Mouse (Mus musculus) MEL (cell line): ENCODE results near the gene Cdkn2d.

Source experiments
- BHLHE40 ChIP-seq: IDR thresholded peaks from 2 replicates; pipeline ENCODE4 v1.6.1; 2012; ENCODE audit warnings: low read depth, mild to moderate bottlenecking, inconsistent platforms, low read length, improper control_type of control experiment, borderline replicate concordance
- CTCF ChIP-seq, 3 experiments: IDR thresholded peaks in 2 of 3; conservative IDR thresholded peaks in 1 of 3; 2 replicates each; pipeline ENCODE4 v1.5.1; 2011 to 2012; ENCODE audit warnings: low read length in 3 of 3, low read depth in 2 of 3, mild to moderate bottlenecking in 2 of 3, improper control_type of control experiment in 1 of 3, inconsistent platforms in 1 of 3, mixed read lengths in 1 of 3, moderate library complexity in 1 of 3; ENCODE audit not compliant: control insufficient read depth in 1 of 3, insufficient read depth in 1 of 3, poor library complexity in 1 of 3, severe bottlenecking in 1 of 3
- E2F4 ChIP-seq: IDR thresholded peaks from 2 replicates; pipeline ENCODE4 v1.6.1; 2011; ENCODE audit warnings: low read depth, low read length, improper control_type of control experiment, borderline replicate concordance
- EP300 ChIP-seq, 2 experiments: IDR thresholded peaks; 2 replicates each; pipeline ENCODE4 v1.6.1; 2011; ENCODE audit warnings: improper control_type of control experiment in 2 of 2, low read length in 2 of 2, low read depth in 1 of 2, mild to moderate bottlenecking in 1 of 2
- GATA1 ChIP-seq: IDR thresholded peaks from 2 replicates; pipeline ENCODE4 v1.6.1; 2011; ENCODE audit warnings: low read depth, low read length, improper control_type of control experiment
- HCFC1 ChIP-seq: IDR thresholded peaks from 2 replicates; pipeline ENCODE4 v1.6.1; 2012; ENCODE audit warnings: low read depth, mild to moderate bottlenecking, inconsistent platforms, low read length, improper control_type of control experiment, moderate library complexity
- MXI1 ChIP-seq: IDR thresholded peaks from 2 replicates; pipeline ENCODE4 v1.6.1; 2011; ENCODE audit warnings: mild to moderate bottlenecking, low read depth, low read length, improper control_type of control experiment
- POLR2A ChIP-seq, 2 experiments: IDR thresholded peaks; 2 replicates each; pipeline ENCODE4 v1.6.1; 2011 to 2012; ENCODE audit warnings: low read length in 2 of 2, mild to moderate bottlenecking in 2 of 2, control low read depth in 1 of 2, improper control_type of control experiment in 1 of 2, low read depth in 1 of 2, moderate library complexity in 1 of 2; ENCODE audit not compliant: control insufficient read depth in 1 of 2, insufficient read depth in 1 of 2, poor library complexity in 1 of 2
- POLR2AphosphoS2 ChIP-seq: IDR thresholded peaks from 2 replicates; pipeline ENCODE4 v1.6.1; 2011; ENCODE audit warnings: low read length, improper control_type of control experiment
- TAL1 ChIP-seq: IDR thresholded peaks from 2 replicates; pipeline ENCODE4 v1.6.1; 2012; ENCODE audit warnings: mild to moderate bottlenecking, inconsistent platforms, low read length, moderate library complexity, mixed read lengths
- ZNF384 ChIP-seq: IDR thresholded peaks from 2 replicates; pipeline ENCODE4 v1.6.1; 2012; ENCODE audit warnings: low read depth, mild to moderate bottlenecking, inconsistent platforms, low read length, improper control_type of control experiment

GRCm38 (mm10) chr9:21239465-21239848, 51.8 kb downstream of the Cdkn2d start:
- TF ChIP-seq CTCF (IDR thresholded peaks at IDR 0.05 in 2 of 3, conservative IDR thresholded peaks at IDR 0.05 in 1 of 3; ENCODE audit: control insufficient read depth in 1 of 3, insufficient read depth in 1 of 3, low read depth in 2 of 3, low read length in 3 of 3, poor library complexity in 1 of 3, severe bottlenecking in 1 of 3) (no peak), POLR2A (IDR thresholded peaks at IDR 0.05; ENCODE audit: control insufficient read depth in 1 of 2, insufficient read depth in 1 of 2, low read depth in 1 of 2, low read length in 2 of 2, poor library complexity in 1 of 2) (no peak), E2F4 (no peak), MXI1 (no peak), BHLHE40 (no peak), EP300 (IDR thresholded peaks at IDR 0.05; ENCODE audit: low read depth in 1 of 2, low read length in 2 of 2) (no peak), HCFC1 (no peak), POLR2AphosphoS2 (no peak), GATA1 (no peak), ZNF384 (no peak), TAL1 (no peak)
